17 mouse cellular contexts compared by ENCODE assay signal in the genomic region with DNA sequence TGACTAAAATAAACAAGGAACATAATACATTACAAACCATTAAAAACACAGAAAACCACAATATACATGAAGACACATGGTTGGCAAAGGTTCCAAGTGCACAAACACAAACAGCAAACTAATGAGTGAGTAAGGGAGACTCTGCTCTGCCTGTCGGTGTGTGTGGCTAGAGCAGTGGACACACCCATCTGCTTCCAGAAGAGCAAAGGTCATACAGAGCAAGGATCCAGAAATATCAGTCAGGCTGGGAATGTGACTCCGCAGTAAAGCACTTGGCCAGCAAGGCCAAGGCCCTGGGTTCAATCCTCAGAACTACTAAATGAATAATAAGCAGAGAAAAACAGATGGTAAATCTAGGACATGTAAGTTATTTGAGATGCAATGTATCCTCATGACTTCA. TPM values are rescaled to one million over a fixed set of nuclear protein-coding genes. Genes with fewer than 3 reads are reported as not detected.
"Had no signal": no experiment of that assay in that cellular context is flagged by ENCODE, and none has a peak within 500 bp of the region (broad histone marks: within the 10 kb centered on the region; RNA-seq: fewer than 3 reads in every experiment).

No protein-coding gene starts in this region.

- H3K4me2 ChIP-seq: limb, embryonic 13.5 days; liver, embryonic 11.5 days; liver, embryonic 15.5 days; midbrain, embryonic 13.5 days had no signal

- H3K4me1 ChIP-seq: limb, embryonic 13.5 days; liver, embryonic 15.5 days; midbrain, embryonic 13.5 days had no signal

- H3K9me3 ChIP-seq: limb, embryonic 10.5 days; limb, embryonic 13.5 days; liver, embryonic 15.5 days; megakaryocyte, embryonic 14.5 days; midbrain, embryonic 10.5 days; midbrain, embryonic 13.5 days had no signal

- ATAC-seq: midbrain, embryonic 13.5 days had no signal

- H3K9ac ChIP-seq: limb, embryonic 13.5 days; liver, embryonic 15.5 days; midbrain, embryonic 13.5 days had no signal

- H3K36me3 ChIP-seq: limb, embryonic 10.5 days; limb, embryonic 13.5 days; liver, embryonic 15.5 days; midbrain, embryonic 10.5 days; midbrain, embryonic 13.5 days had no signal

- DNase-seq: kidney, adult 8-10 months; kidney, postnatal 14 days; kidney, postnatal 4 days; layer of hippocampus, adult 9-11 months; lung, adult 2 months; lung, postnatal 14 days; thymus, adult 2 months; thymus, postnatal 14 days had no signal

- H3K27me3 ChIP-seq: limb, embryonic 13.5 days; liver, embryonic 15.5 days; midbrain, embryonic 13.5 days had no signal

- H3K4me3 ChIP-seq: layer of hippocampus, adult 2 months; limb, embryonic 10.5 days; limb, embryonic 13.5 days; liver, embryonic 15.5 days; megakaryocyte, embryonic 14.5 days; midbrain, embryonic 10.5 days; midbrain, embryonic 13.5 days had no signal

- H3K27ac ChIP-seq: layer of hippocampus, adult 2 months; limb, embryonic 10.5 days; limb, embryonic 13.5 days; liver, embryonic 15.5 days; macrophage; midbrain, embryonic 10.5 days; midbrain, embryonic 13.5 days had no signal

RNA-seq across cellular contexts. Expression of a gene that starts 27.6 kb away (rescaled TPM):
- polyA plus RNA-seq: macrophage had no signal
